Mouse (Mus musculus) ES-CJ7 (cell line): ENCODE results near the gene Fam171a2.

Source experiments
- DNase-seq: peaks from one replicate; pipeline ENCODE4 v3.0.0; 2011; ENCODE audit warnings: low read depth, low spot score

Fam171a2 gene

DNA sequence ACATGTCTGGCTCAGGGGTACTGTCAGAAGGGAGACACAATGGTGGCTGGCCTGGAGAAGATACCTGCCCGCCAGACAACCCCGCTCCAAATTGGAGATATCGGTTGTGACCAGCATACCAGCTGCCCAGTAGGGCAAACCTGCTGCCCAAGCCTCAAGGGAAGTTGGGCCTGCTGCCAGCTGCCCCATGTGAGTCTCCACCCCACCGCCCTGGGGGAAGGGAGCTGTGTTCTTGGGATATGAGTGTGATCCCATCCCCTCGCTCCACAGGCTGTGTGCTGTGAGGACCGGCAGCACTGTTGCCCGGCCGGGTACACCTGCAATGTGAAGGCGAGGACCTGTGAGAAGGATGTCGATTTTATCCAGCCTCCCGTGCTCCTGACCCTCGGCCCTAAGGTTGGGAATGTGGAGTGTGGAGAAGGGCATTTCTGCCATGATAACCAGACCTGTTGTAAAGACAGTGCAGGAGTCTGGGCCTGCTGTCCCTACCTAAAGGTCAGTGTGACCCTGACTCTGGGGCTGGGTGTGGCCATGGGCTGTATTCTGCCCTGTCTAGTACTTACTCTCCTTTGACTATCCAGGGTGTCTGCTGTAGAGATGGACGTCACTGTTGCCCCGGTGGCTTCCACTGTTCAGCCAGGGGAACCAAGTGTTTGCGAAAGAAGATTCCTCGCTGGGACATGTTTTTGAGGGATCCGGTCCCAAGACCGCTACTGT is 11.6 kb downstream of the Fam171a2 start:
- DNase-seq: no peak

DNA sequence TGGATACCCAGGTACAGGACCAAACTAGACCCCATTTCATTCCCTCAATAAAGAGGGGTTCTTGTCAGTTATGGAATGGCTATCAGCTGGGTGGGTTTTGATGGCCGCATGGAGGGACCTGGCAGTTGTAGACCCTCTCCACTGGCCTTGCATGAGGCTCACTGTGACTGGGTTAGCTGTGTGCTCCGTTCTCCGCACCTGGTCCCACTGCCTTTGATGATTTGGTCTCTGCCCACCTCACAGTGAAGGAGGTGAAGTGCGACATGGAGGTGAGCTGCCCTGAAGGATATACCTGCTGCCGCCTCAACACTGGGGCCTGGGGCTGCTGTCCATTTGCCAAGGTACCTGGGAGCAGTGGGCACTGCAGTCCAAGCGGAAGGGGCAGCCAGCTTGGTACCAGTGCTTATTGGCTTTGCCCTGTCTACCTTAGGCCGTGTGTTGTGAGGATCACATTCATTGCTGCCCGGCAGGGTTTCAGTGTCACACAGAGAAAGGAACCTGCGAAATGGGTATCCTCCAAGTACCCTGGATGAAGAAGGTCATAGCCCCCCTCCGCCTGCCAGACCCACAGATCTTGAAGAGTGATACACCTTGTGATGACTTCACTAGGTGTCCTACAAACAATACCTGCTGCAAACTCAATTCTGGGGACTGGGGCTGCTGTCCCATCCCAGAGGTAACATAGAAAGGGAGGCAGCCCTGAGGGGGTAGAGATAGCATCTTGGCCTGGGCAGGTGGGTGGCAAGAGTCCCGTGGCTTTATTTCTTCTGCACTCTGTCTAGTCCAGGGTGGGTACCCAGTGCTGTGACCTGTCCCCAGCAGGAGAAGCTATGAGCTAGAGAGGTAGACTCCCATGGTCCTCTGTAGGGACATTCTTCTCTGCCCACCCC is 12.4 kb downstream of the Fam171a2 start:
- no peak for DNase-seq

GRCm38 (mm10) chr11:102434406-102434805 is 13.1 kb downstream of the Fam171a2 start:
- DNase-seq: peak; percentile 91

- no peak for DNase-seq
These were observed 13.6 kb downstream of the Fam171a2 start for GRCm38 (mm10) chr11:102433866-102434265.

- DNase-seq: no peak
These were observed 14.6 kb downstream of the Fam171a2 start for GRCm38 (mm10) chr11:102432896-102433295.

DNA sequence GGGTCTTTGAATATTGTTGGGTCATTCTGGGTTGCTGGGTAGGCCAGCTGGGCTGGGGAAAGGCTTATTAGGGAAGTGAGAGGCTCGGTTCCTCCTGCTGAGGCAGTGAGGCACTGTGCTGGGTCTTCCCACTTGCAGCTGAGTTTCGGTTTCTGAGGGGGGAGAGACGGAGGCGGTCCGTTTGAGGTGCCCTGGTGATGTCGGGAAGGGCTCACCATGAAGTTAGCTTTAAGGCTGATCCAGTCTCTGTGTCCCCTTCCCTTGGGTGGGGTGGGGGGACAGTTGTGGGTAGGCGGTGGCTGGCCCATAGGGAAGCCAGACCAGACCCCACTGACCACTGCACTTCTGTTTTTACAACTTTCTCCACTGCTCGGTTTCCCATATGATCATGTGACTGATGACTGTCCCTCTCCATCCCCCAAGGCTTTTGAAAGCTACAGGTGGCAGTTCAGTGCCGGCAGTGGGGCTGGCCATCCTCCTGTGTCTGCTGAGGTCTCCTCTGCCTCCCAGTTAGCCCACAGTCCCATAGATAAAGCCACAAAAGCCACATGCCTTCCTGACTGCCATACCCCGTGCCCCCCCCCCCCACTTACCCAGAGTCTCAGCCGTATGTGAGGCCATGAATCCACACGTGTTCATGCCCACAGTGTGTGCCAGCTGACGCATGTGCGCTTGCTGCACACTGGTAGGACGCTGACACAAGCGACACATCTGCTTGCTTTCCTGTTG is 15.2 kb downstream of the Fam171a2 start:
- DNase-seq: no peak

DNA sequence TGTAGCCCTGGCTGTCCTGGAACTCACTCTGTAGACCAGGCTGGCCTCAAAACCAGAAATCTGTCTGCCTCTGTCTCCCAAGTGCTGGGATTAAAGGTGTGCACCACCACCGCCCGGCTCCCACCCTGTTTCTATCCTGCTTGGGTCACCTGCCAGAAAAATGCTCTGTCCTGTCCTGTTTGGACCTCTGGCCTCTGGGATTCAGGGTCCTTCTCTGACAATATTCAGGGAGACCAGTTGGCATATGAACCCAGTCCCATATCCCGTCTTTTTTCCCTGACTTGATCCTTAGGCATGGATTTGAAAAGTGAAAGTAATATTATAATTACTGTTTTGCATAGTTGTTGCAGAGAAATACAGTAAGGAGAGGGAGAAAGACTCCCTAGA is 15.8 kb downstream of the Fam171a2 start:
- DNase-seq: no peak

DNA sequence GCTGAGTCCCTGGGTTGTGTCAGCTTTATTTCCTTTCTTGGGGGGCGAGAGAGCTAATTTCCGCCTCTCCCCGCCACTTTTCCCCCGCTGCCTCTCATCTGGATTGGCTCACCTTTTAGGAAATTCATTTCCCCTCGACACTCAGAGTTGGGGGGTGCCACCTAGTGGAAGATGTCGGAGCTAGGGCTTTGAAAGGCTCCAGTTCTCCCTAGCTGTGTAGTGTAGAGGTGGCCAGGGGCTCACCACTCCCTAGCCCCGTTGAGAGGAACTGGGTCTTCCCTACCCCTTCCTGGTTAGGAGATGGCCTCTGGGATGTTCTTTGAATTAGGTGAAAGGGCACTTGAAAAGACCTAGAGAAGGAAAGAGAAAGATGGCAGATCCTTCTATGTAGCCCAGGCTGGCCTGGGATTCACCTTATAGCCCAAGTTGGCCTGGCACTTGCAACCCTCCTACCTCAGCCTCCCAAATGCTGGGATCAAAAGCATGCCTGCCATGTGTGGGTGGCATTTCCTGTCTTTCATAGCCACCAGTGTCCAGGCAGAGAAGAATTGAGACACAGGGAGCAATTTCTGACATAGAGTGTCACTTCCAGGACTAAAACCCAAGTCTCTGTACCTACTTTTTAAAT is 16.4 kb downstream of the Fam171a2 start:
- DNase-seq: peak; percentile 90

DNA sequence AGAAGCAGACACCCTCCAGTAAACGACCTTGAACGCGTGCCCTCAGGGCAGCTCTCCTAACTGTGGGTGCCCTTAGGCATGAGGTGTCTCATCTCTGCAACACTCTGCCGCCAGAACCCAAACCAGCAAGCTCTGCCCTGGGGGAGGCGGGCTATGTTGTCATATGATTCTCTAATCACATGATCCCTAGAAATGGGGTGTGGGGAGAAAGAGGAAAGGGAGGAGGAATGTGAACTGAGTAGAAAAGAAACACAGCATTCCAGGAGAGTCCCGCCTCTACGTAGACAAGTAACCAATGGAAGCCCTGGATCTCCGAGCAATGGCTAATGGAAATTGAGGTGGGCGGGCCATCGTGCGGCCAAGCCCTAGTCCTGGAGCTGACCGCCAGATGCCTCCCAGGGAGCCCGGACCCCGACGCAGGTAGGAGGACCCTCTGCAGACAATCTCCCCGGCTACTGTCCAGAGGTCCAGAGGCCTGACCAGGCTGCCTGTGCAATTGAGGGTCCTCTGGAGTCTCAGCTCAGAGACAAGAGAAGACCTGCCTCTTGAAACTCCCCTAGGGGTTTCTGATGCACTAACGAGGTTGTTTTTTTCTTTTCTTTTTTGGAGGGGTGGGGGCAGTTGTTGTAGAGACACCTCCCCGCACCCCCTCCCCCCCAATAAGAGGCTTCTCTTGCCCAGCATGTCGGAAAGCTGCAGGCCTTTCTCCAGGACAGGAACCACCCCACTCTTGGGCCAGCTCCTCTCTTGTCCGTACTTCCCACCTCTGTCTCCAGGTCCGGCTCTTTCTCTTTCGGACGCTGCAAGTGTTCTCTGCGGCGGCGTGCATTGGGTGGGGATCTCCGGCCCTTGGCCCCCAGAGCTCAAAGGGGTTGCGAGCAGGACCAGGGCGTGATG is 17.1 kb downstream of the Fam171a2 start, which contains the start of gene Grn:
TSS of gene Grn (plus strand) at position 195 of the 897 bp plus-strand sequence.
- DNase-seq: peak; percentile 97

DNA sequence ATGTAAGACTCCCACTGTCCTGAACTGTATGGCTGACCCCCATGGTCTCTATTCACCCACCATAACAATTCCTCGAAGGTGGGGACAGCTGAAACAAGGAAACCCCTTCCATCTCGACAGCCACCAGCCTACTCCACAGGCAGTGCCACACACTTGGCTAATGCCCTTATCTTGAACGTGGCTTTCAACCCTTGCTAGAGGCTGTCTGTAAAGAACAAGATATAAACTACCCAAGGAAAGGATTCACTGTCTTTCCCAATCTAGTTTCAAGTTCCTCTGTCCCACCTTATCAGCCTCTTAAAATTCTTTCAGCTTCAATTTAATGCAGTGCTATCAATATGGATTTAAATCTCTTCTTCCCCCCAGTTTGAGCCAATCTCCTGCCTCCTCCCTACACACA is 17.9 kb downstream of the Fam171a2 start:
- no peak for DNase-seq

- no peak for DNase-seq
These were observed 18.4 kb downstream of the Fam171a2 start for GRCm38 (mm10) chr11:102428981-102429540.

GRCm38 (mm10) chr11:102425555-102426316 is 21.7 kb downstream of the Fam171a2 start:
- no peak for DNase-seq

DNA sequence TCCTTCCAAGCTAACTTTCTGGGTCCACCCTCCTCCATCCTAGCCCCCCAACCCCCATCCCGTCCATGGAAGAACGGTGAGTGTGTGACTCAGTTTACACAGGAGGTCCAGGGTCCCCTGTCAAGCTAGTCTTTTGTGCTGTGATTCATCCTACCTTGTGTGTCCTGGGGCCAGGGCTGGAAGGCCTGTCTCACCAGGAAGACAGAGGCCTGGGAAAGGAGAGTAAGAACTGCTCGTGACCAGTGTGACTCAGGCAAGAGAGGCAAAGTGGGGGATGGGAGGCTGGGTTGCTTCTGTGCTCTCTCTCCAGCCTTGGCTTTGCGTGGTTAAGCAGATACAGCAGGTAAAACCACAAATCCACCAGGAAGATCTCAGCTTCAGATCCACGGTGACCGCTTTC is 22.8 kb downstream of the Fam171a2 start:
- no peak for DNase-seq

GRCm38 (mm10) chr11:102421559-102421958 is 25.9 kb downstream of the Fam171a2 start:
- no peak for DNase-seq

DNA sequence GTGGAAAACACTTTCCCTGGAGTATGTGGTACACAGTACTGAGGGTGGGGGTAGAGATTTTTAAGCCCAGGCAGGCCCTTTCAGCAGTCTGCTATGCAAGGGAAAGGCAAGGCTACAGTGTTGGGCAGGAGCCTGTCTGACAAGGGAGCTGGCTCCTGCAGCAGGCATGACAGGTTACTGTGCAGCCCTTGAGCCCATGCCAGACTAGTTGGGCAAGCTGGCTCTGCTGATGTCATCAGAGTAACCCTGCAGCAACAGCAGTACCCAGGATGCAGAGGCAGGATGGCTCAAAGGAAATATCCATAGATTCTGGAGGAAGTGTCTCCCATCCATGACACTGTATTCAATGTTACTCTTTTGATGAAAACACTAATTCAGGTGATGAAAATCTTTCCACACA is 28.6 kb downstream of the Fam171a2 start:
- DNase-seq: no peak

- no peak for DNase-seq
These were observed 30.3 kb downstream of the Fam171a2 start for GRCm38 (mm10) chr11:102417160-102417559.

DNA sequence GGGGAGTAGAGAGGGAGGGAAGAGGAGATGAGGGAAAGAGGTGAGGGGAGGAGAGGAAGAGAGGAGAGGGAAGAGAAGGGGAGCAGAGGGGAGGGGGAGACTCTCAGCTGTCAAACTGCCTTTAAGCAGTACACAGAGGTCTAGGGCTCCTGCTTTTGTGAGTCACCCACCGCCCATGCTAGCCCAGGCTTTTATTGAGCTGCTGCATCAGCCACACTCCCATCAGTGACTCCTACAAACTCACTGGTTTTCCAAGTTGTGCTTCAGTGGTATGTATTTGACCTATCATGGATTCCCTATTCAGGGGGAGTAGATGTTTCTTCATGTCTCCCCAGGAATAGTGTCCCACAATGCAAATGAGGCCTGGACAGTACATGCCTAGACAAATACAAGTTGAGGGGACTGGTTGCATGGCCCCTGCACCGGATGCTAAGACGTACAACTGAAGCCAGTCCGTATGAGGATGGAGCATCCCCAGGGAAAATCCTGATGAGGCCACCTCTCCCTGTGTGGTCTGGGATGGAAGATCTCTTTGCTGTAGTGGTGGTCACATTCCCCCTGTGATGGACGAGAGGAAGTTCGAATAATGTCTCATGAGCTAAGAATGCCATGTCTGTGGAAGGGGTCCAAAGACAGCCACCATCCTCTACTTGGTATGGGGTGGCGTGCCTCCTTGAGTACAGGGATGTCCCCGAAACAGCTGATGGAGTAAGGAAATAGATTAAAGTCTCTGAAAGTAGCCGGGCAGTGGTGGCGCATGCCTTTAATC is 32.3 kb downstream of the Fam171a2 start:
- no peak for DNase-seq

DNA sequence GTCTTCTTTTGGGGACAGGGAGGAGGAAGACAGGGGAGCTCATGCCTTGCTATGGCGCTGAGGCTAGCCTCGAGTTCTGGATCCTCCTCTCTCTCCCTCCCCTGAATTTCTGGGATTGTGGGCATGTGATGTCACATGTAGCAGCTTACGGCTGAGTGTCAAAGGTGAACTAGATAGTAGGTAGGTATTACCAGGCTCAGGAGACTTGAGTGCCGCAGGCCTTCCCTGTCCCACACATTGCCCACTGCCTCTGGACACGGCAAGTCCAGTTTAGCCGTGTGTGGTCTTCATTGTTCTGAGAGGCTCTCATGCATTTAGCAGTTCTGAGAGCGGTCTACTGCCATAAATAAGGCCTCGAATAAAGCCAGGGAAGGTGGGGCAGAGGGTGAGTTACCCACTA is 34.4 kb downstream of the Fam171a2 start:
- no peak for DNase-seq

GRCm38 (mm10) chr11:102411704-102412103 is 35.8 kb downstream of the Fam171a2 start:
- peak; percentile 93 for DNase-seq
